Mouse (Mus musculus): ENCODE results near the gene Stambp.

- TF ChIP-seq CTCF (IDR thresholded peaks at IDR 0.05; ENCODE audit: control insufficient read depth, insufficient read depth, low read length) (no peak), POLR2A (IDR thresholded peaks at IDR 0.05; ENCODE audit: borderline replicate concordance, control insufficient read depth, low read depth, low read length) (no peak)
Measured at GRCm38 (mm10) chr6:83515172-83515571, 57.4 kb downstream of the Stambp start.

All from bone marrow, adult 2 months (tissue).